Mouse (Mus musculus): ENCODE measurements around the gene Pip5k1b. TPM values are rescaled to one million over a fixed set of nuclear protein-coding genes. Genes with fewer than 3 reads are reported as not detected.

The Pip5k1b gene
- polyA plus RNA-seq, 1 experiment, result 23.3 TPM

DNA sequence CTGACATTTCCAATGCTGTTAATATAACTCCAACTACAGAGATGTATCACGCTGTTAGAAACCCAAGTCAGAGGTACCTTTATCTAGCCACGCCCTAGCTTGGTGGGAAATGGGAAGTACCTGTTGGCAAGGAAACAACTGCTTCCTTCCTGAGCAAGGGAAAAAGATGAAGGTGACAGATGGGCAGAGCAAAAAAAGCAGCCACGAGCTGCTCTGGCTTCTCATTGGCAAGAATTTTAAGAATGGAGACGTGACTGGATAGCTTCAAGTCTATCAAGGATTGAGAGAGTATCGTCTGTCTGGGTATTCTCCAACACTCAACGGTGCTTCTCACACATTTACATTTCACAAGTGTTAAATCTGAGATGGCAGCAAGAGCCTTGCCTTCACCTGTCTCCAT, 80.4 kb downstream of the Pip5k1b start:
- WGBS, result 60% methylated on average over 6 of the region's 6 CpGs
- no peak overlapping the region for H3K27ac ChIP-seq (ENCODE audit: insufficient read depth, low read depth, low read length)

GRCm38 (mm10) chr19:24472512-24472911, 83.2 kb downstream of the Pip5k1b start:
- TF ChIP-seq POLR2A (IDR thresholded peaks at IDR 0.05; ENCODE audit: low read depth, low read length), result no peak
- TF ChIP-seq CTCF (IDR thresholded peaks at IDR 0.05; ENCODE audit: extremely low read depth, insufficient read length, insufficient replicate concordance, low read depth, low read length), result no peak
- 94% methylated on average over 5 of the region's 5 CpGs for WGBS
- H3K4me1 ChIP-seq (ENCODE audit: control insufficient read depth, insufficient read depth, insufficient read length, low read length), result peaks cover 2% of the 10 kb centered on the region; the same call in 1 of the 2 replicates

More for the DNA sequence above, 80.4 kb downstream of the Pip5k1b start:
- H3K4me3 ChIP-seq (ENCODE audit: low read depth, low read length), result no peak overlapping the region
- H3K4me1 ChIP-seq (ENCODE audit: control insufficient read depth, insufficient read depth, insufficient read length, low read length), result peaks cover 2% of the 10 kb centered on the region; the same call in 1 of the 2 replicates
- peaks cover 1% of the 10 kb centered on the region; the same call in 1 of the 2 replicates for H3K36me3 ChIP-seq (ENCODE audit: control insufficient read depth, insufficient read depth, low read length)
- H3K27me3 ChIP-seq (ENCODE audit: control insufficient read depth, insufficient read depth, low read length), result no peaks in the 10 kb centered on the region
- TF ChIP-seq POLR2A (IDR thresholded peaks at IDR 0.05; ENCODE audit: low read depth, low read length), result no peak

GRCm38 (mm10) chr19:24471538-24471937, 84.1 kb downstream of the Pip5k1b start:
- peaks cover 2% of the 10 kb centered on the region; the same call in 1 of the 2 replicates for H3K4me1 ChIP-seq (ENCODE audit: control insufficient read depth, insufficient read depth, insufficient read length, low read length)
- H3K27ac ChIP-seq (ENCODE audit: insufficient read depth, low read depth, low read length), result no peak overlapping the region
- 0 out of 2 replicates have a peak, but pooled peaks cover 1% of the 10 kb centered on the region for H3K36me3 ChIP-seq (ENCODE audit: control insufficient read depth, insufficient read depth, low read length)
- 88% methylated on average over 6 of the region's 6 CpGs for WGBS
- TF ChIP-seq CTCF (IDR thresholded peaks at IDR 0.05; ENCODE audit: extremely low read depth, insufficient read length, insufficient replicate concordance, low read depth, low read length), result no peak
- no peak for TF ChIP-seq POLR2A (IDR thresholded peaks at IDR 0.05; ENCODE audit: low read depth, low read length)
- no peaks in the 10 kb centered on the region for H3K27me3 ChIP-seq (ENCODE audit: control insufficient read depth, insufficient read depth, low read length)
- H3K4me3 ChIP-seq (ENCODE audit: low read depth, low read length), result no peak overlapping the region

More at GRCm38 (mm10) chr19:24472512-24472911, 83.2 kb downstream of the Pip5k1b start:
- Histone ChIP-seq H3K4me3 (ENCODE audit: low read depth, low read length) (no peak overlapping the region), H3K27me3 (ENCODE audit: control insufficient read depth, insufficient read depth, low read length) (no peaks in the 10 kb centered on the region), H3K36me3 (ENCODE audit: control insufficient read depth, insufficient read depth, low read length) (0 out of 2 replicates have a peak, but pooled peaks cover 1% of the 10 kb centered on the region), H3K27ac (ENCODE audit: insufficient read depth, low read depth, low read length) (no peak overlapping the region)

DNA sequence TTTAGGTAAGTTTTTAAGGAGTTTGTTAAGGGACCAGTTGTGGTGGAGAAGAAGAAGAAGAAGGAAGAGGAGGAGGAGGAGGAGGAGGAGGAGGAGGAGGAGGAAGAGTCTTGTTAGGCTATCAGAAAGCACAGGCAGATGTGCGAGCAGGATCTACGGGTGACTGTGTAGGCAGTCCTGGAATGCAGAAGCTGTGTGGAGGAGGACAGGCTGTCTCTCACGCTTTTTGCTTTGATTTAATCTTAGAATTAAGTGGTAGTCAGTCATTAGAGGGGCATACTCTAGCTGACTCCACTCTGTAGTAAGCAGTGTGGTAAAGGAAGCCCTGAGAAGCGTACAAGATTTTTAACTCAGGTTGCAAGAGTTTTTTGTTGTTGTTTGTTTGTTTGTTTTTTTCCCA, 86.5 kb downstream of the Pip5k1b start:
- H3K36me3 ChIP-seq (ENCODE audit: control insufficient read depth, insufficient read depth, low read length), result 0 out of 2 replicates have a peak, but pooled peaks cover 1% of the 10 kb centered on the region
- no peak overlapping the region for H3K4me3 ChIP-seq (ENCODE audit: low read depth, low read length)
- WGBS, result 74% methylated on average over 4 of the region's 4 CpGs
- no peaks in the 10 kb centered on the region for H3K27me3 ChIP-seq (ENCODE audit: control insufficient read depth, insufficient read depth, low read length)
- H3K4me1 ChIP-seq (ENCODE audit: control insufficient read depth, insufficient read depth, insufficient read length, low read length), result no peaks in the 10 kb centered on the region
- no peak overlapping the region for H3K27ac ChIP-seq (ENCODE audit: insufficient read depth, low read depth, low read length)
- no peak for TF ChIP-seq POLR2A (IDR thresholded peaks at IDR 0.05; ENCODE audit: low read depth, low read length)

DNA sequence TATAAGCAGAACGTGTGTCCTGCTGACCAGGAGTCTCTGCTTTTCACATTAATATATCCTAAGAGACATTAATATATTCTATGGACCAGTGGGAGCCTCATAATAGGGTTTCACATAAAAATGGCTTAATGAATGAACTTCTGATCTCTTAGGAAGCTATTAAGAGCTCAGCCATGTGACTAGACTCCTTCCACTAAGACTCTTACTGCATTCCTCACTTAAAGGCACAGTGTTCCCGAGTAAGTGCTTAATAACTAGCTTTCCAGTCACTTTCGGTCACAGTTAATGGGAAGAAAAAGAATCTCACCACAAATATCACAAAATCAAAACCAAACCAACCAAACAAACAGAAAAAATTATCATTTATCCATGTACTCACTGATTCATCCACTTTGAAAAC, 87.1 kb downstream of the Pip5k1b start:
- Histone ChIP-seq H3K27ac (ENCODE audit: insufficient read depth, low read depth, low read length) (no peak overlapping the region), H3K4me3 (ENCODE audit: low read depth, low read length) (no peak overlapping the region), H3K36me3 (ENCODE audit: control insufficient read depth, insufficient read depth, low read length) (0 out of 2 replicates have a peak, but pooled peaks cover 1% of the 10 kb centered on the region), H3K4me1 (ENCODE audit: control insufficient read depth, insufficient read depth, insufficient read length, low read length) (no peaks in the 10 kb centered on the region), H3K27me3 (ENCODE audit: control insufficient read depth, insufficient read depth, low read length) (no peaks in the 10 kb centered on the region)
- TF ChIP-seq CTCF (IDR thresholded peaks at IDR 0.05; ENCODE audit: extremely low read depth, insufficient read length, insufficient replicate concordance, low read depth, low read length) (no peak), POLR2A (IDR thresholded peaks at IDR 0.05; ENCODE audit: low read depth, low read length) (no peak)
- 68% methylated on average over 3 of the region's 3 CpGs for WGBS

DNA sequence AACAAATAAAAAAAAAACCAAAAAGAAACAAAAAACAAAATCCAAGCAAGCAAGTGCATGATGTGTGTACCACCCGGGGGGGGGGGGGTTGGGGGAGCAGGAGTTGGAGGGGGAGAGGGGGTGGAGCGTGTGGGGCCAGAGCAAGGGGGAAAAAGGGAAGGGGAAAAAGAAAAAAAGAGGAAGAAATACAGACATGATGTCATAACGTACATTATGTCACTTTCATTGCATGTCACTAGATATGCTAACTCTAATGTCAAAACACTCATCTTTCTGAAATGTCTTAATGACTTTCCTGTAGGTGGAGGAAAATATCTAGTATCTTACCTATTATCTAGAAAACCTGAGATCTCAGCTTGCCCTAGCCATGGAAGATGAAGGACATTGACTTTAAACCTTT, 92.7 kb downstream of the Pip5k1b start:
- H3K36me3 ChIP-seq (ENCODE audit: control insufficient read depth, insufficient read depth, low read length), result no peaks in the 10 kb centered on the region
- H3K27ac ChIP-seq (ENCODE audit: insufficient read depth, low read depth, low read length), result no peak overlapping the region
- TF ChIP-seq CTCF (IDR thresholded peaks at IDR 0.05; ENCODE audit: extremely low read depth, insufficient read length, insufficient replicate concordance, low read depth, low read length), result no peak
- no peak for TF ChIP-seq POLR2A (IDR thresholded peaks at IDR 0.05; ENCODE audit: low read depth, low read length)
- WGBS, result 84% methylated on average over 3 of the region's 3 CpGs
- H3K4me3 ChIP-seq (ENCODE audit: low read depth, low read length), result no peak overlapping the region
- H3K27me3 ChIP-seq (ENCODE audit: control insufficient read depth, insufficient read depth, low read length), result no peaks in the 10 kb centered on the region
- no peaks in the 10 kb centered on the region for H3K4me1 ChIP-seq (ENCODE audit: control insufficient read depth, insufficient read depth, insufficient read length, low read length)

- WGBS, result 46% methylated on average over 6 of the region's 6 CpGs
- H3K27me3 ChIP-seq (ENCODE audit: control insufficient read depth, insufficient read depth, low read length), result no peaks in the 10 kb centered on the region
- H3K4me1 ChIP-seq (ENCODE audit: control insufficient read depth, insufficient read depth, insufficient read length, low read length), result peaks cover 19% of the 10 kb centered on the region; the same call in 1 of the 2 replicates
- no peaks in the 10 kb centered on the region for H3K36me3 ChIP-seq (ENCODE audit: control insufficient read depth, insufficient read depth, low read length)
- no peak overlapping the region for H3K27ac ChIP-seq (ENCODE audit: insufficient read depth, low read depth, low read length)
- TF ChIP-seq POLR2A (IDR thresholded peaks at IDR 0.05; ENCODE audit: low read depth, low read length) (no peak), CTCF (IDR thresholded peaks at IDR 0.05; ENCODE audit: extremely low read depth, insufficient read length, insufficient replicate concordance, low read depth, low read length) (no peak)
- H3K4me3 ChIP-seq (ENCODE audit: low read depth, low read length), result no peak overlapping the region
These were observed 99.0 kb downstream of the Pip5k1b start for GRCm38 (mm10) chr19:24456591-24457231.

All from small intestine, adult 2 months (tissue).